In the genomic region with DNA sequence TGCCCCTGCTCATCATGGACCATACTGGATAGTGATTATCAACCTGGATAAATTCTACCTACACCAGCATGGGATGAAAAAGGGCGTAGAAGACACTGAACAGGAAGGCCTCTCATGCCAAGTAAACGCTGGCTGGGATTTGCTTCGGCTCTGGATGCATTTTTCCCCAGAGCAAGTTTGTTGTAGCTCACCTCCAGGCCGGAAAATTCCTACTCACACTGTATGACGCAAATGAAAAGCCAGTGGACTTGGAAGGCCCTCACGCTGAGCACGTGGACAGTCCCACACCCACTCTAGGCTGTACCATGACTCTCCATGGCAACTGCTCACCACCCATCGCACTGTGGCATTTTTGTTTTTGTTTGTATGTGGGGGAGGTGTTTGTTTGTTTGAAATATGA, we compare ENCODE assay signal across 25 mouse cellular contexts. TPM values are rescaled to one million over a fixed set of nuclear protein-coding genes. Genes with fewer than 3 reads are reported as not detected.
DNase-seq lines count a peak whose midpoint lies in the region; ATAC-seq and TF ChIP-seq lines count a peak whose summit lies in the region.
"Had no signal": no experiment of that assay in that cellular context is flagged by ENCODE, and none has a peak within 500 bp of the region (broad histone marks: within the 10 kb centered on the region; RNA-seq: fewer than 3 reads in every experiment).

No protein-coding gene starts in this region.

- ATAC-seq in midbrain, embryonic 15.5 days (replicated peaks) = no peak
- no peak for ATAC-seq in midbrain, postnatal 0 days (ENCODE audit: low FRiP score)
- ATAC-seq: activated CD4-positive, CD25-positive, alpha-beta regulatory T cell, adult 4 months; forebrain, embryonic 15.5 days; hindbrain, embryonic 16.5 days; intestine, embryonic 15.5 days; midbrain, embryonic 16.5 days had no signal

- H3K9me3 ChIP-seq in midbrain, embryonic 15.5 days = no peaks in the 10 kb centered on the region
- H3K9me3 ChIP-seq in midbrain, postnatal 0 days (ENCODE audit: low read length) = no peaks in the 10 kb centered on the region
- H3K9me3 ChIP-seq: embryonic facial prominence, embryonic 12.5 days; forebrain, embryonic 15.5 days; heart, embryonic 15.5 days; hindbrain, embryonic 10.5 days; intestine, embryonic 15.5 days; limb, embryonic 15.5 days; megakaryocyte, embryonic 14.5 days; neural tube, embryonic 15.5 days had no signal

- peaks cover 6% of the 10 kb centered on the region; the same call in 1 of the 2 replicates for H3K4me1 ChIP-seq in midbrain, embryonic 15.5 days
- H3K4me1 ChIP-seq in midbrain, postnatal 0 days (ENCODE audit: insufficient read depth, low read length) = no peaks in the 10 kb centered on the region
- H3K4me1 ChIP-seq in embryonic fibroblast, embryonic 13.5 days (ENCODE audit: control insufficient read depth, insufficient read depth, low read length) = no peaks in the 10 kb centered on the region
- H3K4me1 ChIP-seq: intestine, embryonic 15.5 days; limb, embryonic 15.5 days; megakaryocyte, embryonic 14.5 days; neural tube, embryonic 15.5 days had no signal

- DNase-seq in heart, adult 18-20 months = peak; percentile 2
- no peak for DNase-seq in heart, postnatal 14 days
- no peak for DNase-seq in midbrain, postnatal 0 days (ENCODE audit: low spot score)
- no peak for DNase-seq in cerebellum, adult 8-10 months
- no peak for DNase-seq in thymus, postnatal 4 days
- DNase-seq: adrenal gland, adult 8-10 months; B cell, adult 2 months; cerebellum, adult 2 months; kidney, adult 8-10 months had no signal

- H3K27ac ChIP-seq in midbrain, embryonic 15.5 days = 0 out of 2 replicates have a peak overlapping the region, but pooled peaks have one; percentile 8
- no peak overlapping the region for H3K27ac ChIP-seq in midbrain, postnatal 0 days (ENCODE audit: low read depth, low read length)
- H3K27ac ChIP-seq in embryonic fibroblast, embryonic 13.5 days (ENCODE audit: insufficient read depth, low read length) = peak overlapping the region; percentile 82
- H3K27ac ChIP-seq: embryonic facial prominence, embryonic 12.5 days; forebrain, embryonic 15.5 days; heart, embryonic 15.5 days; hindbrain, embryonic 10.5 days; intestine, embryonic 15.5 days; limb, embryonic 15.5 days; liver, embryonic 14.5 days; neural tube, embryonic 15.5 days had no signal

- no peaks in the 10 kb centered on the region for H3K27me3 ChIP-seq in midbrain, embryonic 15.5 days (replicated peaks)
- H3K27me3 ChIP-seq in midbrain, postnatal 0 days (ENCODE audit: insufficient read depth, low read length) = no peaks in the 10 kb centered on the region
- H3K27me3 ChIP-seq: embryonic facial prominence, embryonic 12.5 days; forebrain, embryonic 15.5 days; heart, embryonic 15.5 days; intestine, embryonic 15.5 days; limb, embryonic 15.5 days; megakaryocyte, embryonic 14.5 days; neural tube, embryonic 15.5 days had no signal

- no peaks in the 10 kb centered on the region for H3K36me3 ChIP-seq in midbrain, embryonic 15.5 days (replicated peaks)
- H3K36me3 ChIP-seq in midbrain, postnatal 0 days (ENCODE audit: insufficient read depth, low read length) = no peaks in the 10 kb centered on the region
- H3K36me3 ChIP-seq: embryonic facial prominence, embryonic 12.5 days; forebrain, embryonic 15.5 days; G1E; heart, embryonic 15.5 days; hindbrain, embryonic 10.5 days; intestine, embryonic 15.5 days; limb, embryonic 15.5 days; neural tube, embryonic 15.5 days had no signal

- H3K9ac ChIP-seq in midbrain, embryonic 15.5 days = no peak overlapping the region
- H3K9ac ChIP-seq in midbrain, postnatal 0 days (replicated peaks; ENCODE audit: low read length, poor library complexity, severe bottlenecking) = no peak overlapping the region
- H3K9ac ChIP-seq: embryonic facial prominence, embryonic 12.5 days; forebrain, embryonic 15.5 days; heart, embryonic 15.5 days; intestine, embryonic 15.5 days; limb, embryonic 15.5 days; liver, embryonic 14.5 days; lung, embryonic 14.5 days; neural tube, embryonic 15.5 days had no signal

- TF ChIP-seq CTCF in midbrain, postnatal 0 days (IDR thresholded peaks at IDR 0.05) = no peak
- TF ChIP-seq CTCF in embryonic fibroblast, embryonic 13.5 days (IDR thresholded peaks at IDR 0.05; ENCODE audit: borderline replicate concordance, insufficient read depth, low read length) = no peak

- no peak overlapping the region for H3K4me3 ChIP-seq in midbrain, embryonic 15.5 days
- no peak overlapping the region for H3K4me3 ChIP-seq in midbrain, postnatal 0 days (ENCODE audit: low read depth, low read length)
- no peak overlapping the region for H3K4me3 ChIP-seq in embryonic fibroblast, embryonic 13.5 days (ENCODE audit: insufficient read depth, low read length)
- H3K4me3 ChIP-seq: embryonic facial prominence, embryonic 12.5 days; forebrain, embryonic 15.5 days; heart, embryonic 15.5 days; hindbrain, embryonic 10.5 days; intestine, embryonic 15.5 days; limb, embryonic 15.5 days; megakaryocyte, embryonic 14.5 days; neural tube, embryonic 15.5 days had no signal

- no peak for TF ChIP-seq POLR2A in embryonic fibroblast, embryonic 13.5 days (IDR thresholded peaks at IDR 0.05; ENCODE audit: low read depth, low read length)

- 82% methylated on average over 8 of the region's 8 CpGs for WGBS in midbrain, embryonic 15.5 days
- 74% methylated on average over 8 of the region's 8 CpGs for WGBS in midbrain, postnatal 0 days

- intact Hi-C loops in heart, postnatal 14 days (cut with DNase I) = no loop called here

- no peak overlapping the region for H3K4me2 ChIP-seq in midbrain, embryonic 15.5 days
- no peak overlapping the region for H3K4me2 ChIP-seq in midbrain, postnatal 0 days (ENCODE audit: low read depth, low read length, poor library complexity, severe bottlenecking)
- H3K4me2 ChIP-seq: embryonic facial prominence, embryonic 12.5 days; forebrain, embryonic 15.5 days; heart, embryonic 15.5 days; intestine, embryonic 15.5 days; limb, embryonic 15.5 days; lung, embryonic 14.5 days; neural tube, embryonic 15.5 days had no signal

RNA-seq across cellular contexts. Expression of a gene that starts 28.1 kb away (rescaled TPM):
- under 1 TPM; 0.15 to 0.49 TPM for total RNA-seq in heart, adult 18-20 months (2021)
- total RNA-seq in heart, postnatal 14 days (2021) = under 1 TPM; 0.10 to 0.22 TPM
- 48.1 and 53.3 TPM in 2 replicates for polyA plus RNA-seq in midbrain, embryonic 15.5 days (2015; fragmentation: Nextera tagmentation; extraction: Ambion mirVana)
- 73.4 and 76.1 TPM in 2 replicates for total RNA-seq in midbrain, postnatal 0 days (2014; rRNA removed)
- polyA plus RNA-seq in midbrain, postnatal 0 days (2015; fragmentation: Nextera tagmentation; extraction: Ambion mirVana) = 51.9 and 61.8 TPM in 2 replicates
- 2.7 and 6.1 TPM in 2 replicates for polyA plus RNA-seq in embryonic fibroblast, embryonic 13.5 days (2011; ENCODE audit: insufficient read length, low read depth, missing spikeins)
- polyA plus RNA-seq: activated CD4-positive, CD25-positive, alpha-beta regulatory T cell, adult 4 months; G1E had no signal

Comparison
In these comparisons a context has a peak if more than half of its experiments do, and no peak if none do; other contexts are left out.
1. DNase-seq: peak in heart, adult 18-20 months (2 of 2); none in heart, postnatal 14 days (0 of 2), midbrain, postnatal 0 days (single experiment), cerebellum, adult 8-10 months (single experiment) and thymus, postnatal 4 days (single experiment).
2. RNA of a gene that starts 28.1 kb away (total RNA-seq): 73.4 to 76.1 TPM in midbrain, postnatal 0 days; 0.15 to 0.49 TPM in heart, adult 18-20 months and 0.10 to 0.22 TPM in heart, postnatal 14 days; every median in the first group is over 10 times any median in the second.